Mouse (Mus musculus) myocyte (in vitro differentiated cells): ENCODE results near the gene Rbm19.

ENCODE experiments used
- CEBPB ChIP-seq: IDR thresholded peaks from 2 replicates; pipeline ENCODE4 v1.6.1; 2011; ENCODE audit warnings: mild to moderate bottlenecking, moderate library complexity; ENCODE audit not compliant: poor library complexity, insufficient read depth, severe bottlenecking
- E2F4 ChIP-seq: IDR thresholded peaks from one replicate; pipeline ENCODE4 v1.6.1; 2011; ENCODE audit warnings: mild to moderate bottlenecking, control low read depth, moderate library complexity; ENCODE audit not compliant: insufficient read depth
- MAX ChIP-seq: IDR thresholded peaks from one replicate; pipeline ENCODE4 v1.6.1; 2011; ENCODE audit warnings: low read depth, mild to moderate bottlenecking, control low read depth
- MYOD1 ChIP-seq, 3 experiments: IDR thresholded peaks; one replicate each; pipeline ENCODE4 v1.6.1; 2011; ENCODE audit warnings: control low read depth in 2 of 3, low read depth in 2 of 3, mild to moderate bottlenecking in 2 of 3, moderate library complexity in 1 of 3; ENCODE audit not compliant: insufficient read length in 2 of 3, control insufficient read depth in 1 of 3
- MYOG ChIP-seq, 3 experiments: IDR thresholded peaks; one replicate each; pipeline ENCODE4 v1.6.1; 2011; ENCODE audit warnings: control low read depth in 2 of 3, low read depth in 2 of 3, mild to moderate bottlenecking in 2 of 3; ENCODE audit not compliant: insufficient read length in 2 of 3, control insufficient read depth in 1 of 3, insufficient read depth in 1 of 3
- POLR2A ChIP-seq: IDR thresholded peaks from one replicate; pipeline ENCODE4 v1.6.1; 2011; ENCODE audit warnings: low read depth, mild to moderate bottlenecking, control low read depth, moderate library complexity; ENCODE audit not compliant: insufficient read length
- POLR2AphosphoS2 ChIP-seq: IDR thresholded peaks from one replicate; pipeline ENCODE4 v1.6.1; 2011; ENCODE audit warnings: low read depth, control low read depth; ENCODE audit not compliant: insufficient read length
- REST ChIP-seq: IDR thresholded peaks from one replicate; pipeline ENCODE4 v1.6.1; 2011; ENCODE audit warnings: mild to moderate bottlenecking, control low read depth, moderate library complexity; ENCODE audit not compliant: insufficient read depth, insufficient read length
- SRF ChIP-seq: IDR thresholded peaks from one replicate; pipeline ENCODE4 v1.6.1; 2011; ENCODE audit warnings: low read depth; ENCODE audit not compliant: control insufficient read depth, insufficient read length
- TCF12 ChIP-seq: IDR thresholded peaks from one replicate; pipeline ENCODE4 v1.6.1; 2011; ENCODE audit warnings: mild to moderate bottlenecking, control low read depth; ENCODE audit not compliant: poor library complexity, insufficient read depth, severe bottlenecking
- TCF3 ChIP-seq: IDR thresholded peaks from one replicate; pipeline ENCODE4 v1.6.1; 2011; ENCODE audit warnings: low read depth, control low read depth; ENCODE audit not compliant: insufficient read length
- USF1 ChIP-seq: IDR thresholded peaks from one replicate; pipeline ENCODE4 v1.6.1; 2011; ENCODE audit warnings: low read depth, mild to moderate bottlenecking, control low read depth, moderate library complexity

- TF ChIP-seq POLR2A (no peak), MAX (no peak), USF1 (no peak), CEBPB (no peak), TCF12 (no peak), POLR2AphosphoS2 (no peak), MYOD1 (IDR thresholded peaks at IDR 0.05; ENCODE audit: control insufficient read depth in 1 of 3, insufficient read length in 2 of 3, low read depth in 2 of 3) (no peak), TCF3 (no peak), E2F4 (no peak), MYOG (IDR thresholded peaks at IDR 0.05; ENCODE audit: control insufficient read depth in 1 of 3, insufficient read depth in 1 of 3, insufficient read length in 2 of 3, low read depth in 2 of 3) (no peak), SRF (no peak), REST (no peak)
Observed at GRCm38 (mm10) chr5:120129761-120130160, 13.5 kb downstream of the Rbm19 start.
